20 mouse cellular contexts compared by ENCODE assay signal in the genomic region with DNA sequence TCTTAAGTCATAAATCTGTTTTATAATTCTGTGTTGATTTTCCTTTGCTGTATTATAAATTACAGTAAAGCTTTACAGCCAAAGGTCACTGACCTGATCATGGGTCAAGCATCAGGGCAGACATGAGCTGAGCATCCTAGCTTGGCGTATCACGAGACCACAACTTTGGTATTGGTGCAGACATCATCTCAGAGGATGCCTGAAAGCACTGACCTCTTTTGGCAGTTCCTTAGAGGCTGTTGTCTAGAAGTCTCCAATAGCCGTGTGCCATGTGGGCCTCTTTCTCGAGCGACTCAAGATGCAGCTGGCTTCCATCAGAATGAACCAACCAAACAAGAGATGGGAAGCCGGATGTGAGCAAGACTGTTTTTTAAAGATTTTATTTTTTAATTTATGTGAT.
"Had no signal": no experiment of that assay in that cellular context is flagged by ENCODE, and none has a peak within 500 bp of the region (broad histone marks: within the 10 kb centered on the region; RNA-seq: fewer than 3 reads in every experiment).

No protein-coding gene starts in this region.

- H3K27me3 ChIP-seq: liver, embryonic 13.5 days; midbrain, embryonic 13.5 days; neural tube, embryonic 13.5 days; stomach, embryonic 15.5 days had no signal

- H3K4me1 ChIP-seq: liver, embryonic 13.5 days; midbrain, embryonic 10.5 days; midbrain, embryonic 13.5 days; neural tube, embryonic 13.5 days; stomach, embryonic 15.5 days had no signal

- H3K9ac ChIP-seq: liver, embryonic 13.5 days; midbrain, embryonic 13.5 days; neural tube, embryonic 13.5 days; stomach, embryonic 15.5 days had no signal

- H3K36me3 ChIP-seq: liver, embryonic 13.5 days; midbrain, embryonic 10.5 days; midbrain, embryonic 13.5 days; neural tube, embryonic 13.5 days; stomach, embryonic 15.5 days had no signal

- H3K9me3 ChIP-seq: liver, embryonic 13.5 days; megakaryocyte, embryonic 14.5 days; midbrain, embryonic 10.5 days; midbrain, embryonic 13.5 days; neural tube, embryonic 13.5 days; stomach, embryonic 15.5 days had no signal

- H3K27ac ChIP-seq: hindbrain, postnatal 0 days; left cerebral cortex, adult 2 months; liver, embryonic 13.5 days; midbrain, embryonic 10.5 days; midbrain, embryonic 13.5 days; neural tube, embryonic 13.5 days; stomach, embryonic 15.5 days had no signal

- H3K4me2 ChIP-seq: liver, embryonic 13.5 days; midbrain, embryonic 13.5 days; neural tube, embryonic 13.5 days; stomach, embryonic 15.5 days had no signal

- DNase-seq: layer of hippocampus, postnatal 36 days; liver, embryonic 13.5 days; lung, adult 2 months; lung, postnatal 36 days; retina, postnatal 1 day; right cerebral cortex, postnatal 25 days; spleen, adult 18-20 months; thymus, postnatal 25 days had no signal

- ATAC-seq: hindbrain, postnatal 0 days; inflammation-experienced regulatory T-cells, adult 6 months; intestine, embryonic 16.5 days; lung, postnatal 0 days; midbrain, embryonic 13.5 days; midbrain, embryonic 16.5 days had no signal

- H3K4me3 ChIP-seq: left cerebral cortex, adult 2 months; liver, embryonic 13.5 days; megakaryocyte, embryonic 14.5 days; midbrain, embryonic 10.5 days; midbrain, embryonic 13.5 days; myocyte; neural tube, embryonic 13.5 days; stomach, embryonic 15.5 days had no signal
